Mouse (Mus musculus) hindbrain, postnatal 0 days (tissue): ENCODE results near the gene Luzp1. TPM values are rescaled to one million over a fixed set of nuclear protein-coding genes. Genes with fewer than 3 reads are reported as not detected.

Experiments
- ATAC-seq: fragments of 200-750 bp; cut with Nextera tagmentation; 2 replicates; pipeline ENCODE4 v1.8.0; 2017; ENCODE audit warnings: mild to moderate bottlenecking, moderate TSS enrichment, moderate library complexity
- DNase-seq: peaks from one replicate; pipeline ENCODE4 v3.0.0-alpha.2; 2015; ENCODE audit warnings: low spot score
- H3K27ac ChIP-seq: fragments of 300-500 bp; sonication (generic); 2 replicates; pipeline ENCODE4 v1.5.1; 2014; ENCODE audit warnings: mild to moderate bottlenecking
- H3K27me3 ChIP-seq: fragments of 300-500 bp; sonication (generic); 2 replicates; pipeline ENCODE4 v1.6.1; 2014; ENCODE audit warnings: low read length, mixed read lengths; ENCODE audit not compliant: insufficient read depth
- H3K36me3 ChIP-seq: fragments of 300-500 bp; sonication (generic); 2 replicates; pipeline ENCODE4 v1.6.1; 2014; ENCODE audit warnings: low read length, mixed read lengths; ENCODE audit not compliant: insufficient read depth
- H3K4me1 ChIP-seq: fragments of 300-500 bp; sonication (generic); 2 replicates; pipeline ENCODE4 v1.6.1; 2014; ENCODE audit warnings: antibody characterized with exemption, low read length, mixed read lengths; ENCODE audit not compliant: insufficient read depth
- H3K4me2 ChIP-seq: fragments of 300-500 bp; sonication (generic); 2 replicates; pipeline ENCODE4 v1.6.1; 2014; ENCODE audit warnings: low read depth, mild to moderate bottlenecking, low read length, moderate library complexity, mixed read lengths
- H3K4me3 ChIP-seq: fragments of 300-500 bp; sonication (generic); 2 replicates; pipeline ENCODE4 v1.5.1; 2014; ENCODE audit warnings: low read length
- H3K9ac ChIP-seq: fragments of 300-500 bp; sonication (generic); replicated peaks from 2 replicates; pipeline ENCODE4 v1.6.1; 2014; ENCODE audit warnings: mild to moderate bottlenecking, low read length, moderate library complexity, mixed read lengths
- H3K9me3 ChIP-seq: fragments of 300-500 bp; sonication (generic); 2 replicates; pipeline ENCODE4 v1.6.1; 2016; ENCODE audit warnings: low read length, mixed read lengths
- CTCF ChIP-seq: IDR thresholded peaks from 2 replicates; pipeline ENCODE4 v1.5.1; 2016; ENCODE audit warnings: antibody characterized with exemption, control low read depth, low read depth
- WGBS: fragments of 180-500 bp; shearing (Covaris S2); extraction: QIAGEN DNeasy Blood & Tissue Kit; methylation state at CpG from one replicate; pipeline ENCODE4 v1.1.7; 2014; 5-methylcytosine and 5-hydroxymethylcytosine counted together
- polyA plus RNA-seq: library from polyadenylated mRNA; unstranded; fragments of >200 nt; fragmentation: Nextera tagmentation; extraction: Ambion mirVana; gene quantifications from 2 replicates; pipeline ENCODE4 v1.2.1, GENCODE M21; 2015
- total RNA-seq: library from RNA; depleted of rRNA; stranded (reverse); fragments of >200 nt; gene quantifications from 2 replicates; pipeline ENCODE4 v1.2.3, GENCODE M21; 2014

Luzp1 gene
- total and polyA plus RNA-seq, 2 experiments from 2014 or later: 18.3 to 76.4 TPM

GRCm38 (mm10) chr4:136434029-136434428, 35.5 kb upstream of the Luzp1 start:
- no peak overlapping the region for H3K27ac ChIP-seq
- 88% methylated on average over 4 of the region's 4 CpGs for WGBS

GRCm38 (mm10) chr4:136439106-136439505, 30.5 kb upstream of the Luzp1 start:
- H3K4me3 ChIP-seq: no peak overlapping the region
- no peak overlapping the region for H3K9ac ChIP-seq
- H3K36me3 ChIP-seq: no peaks in the 10 kb centered on the region
- H3K27ac ChIP-seq: no peak overlapping the region
- H3K9me3 ChIP-seq: no peaks in the 10 kb centered on the region
- WGBS: 67% methylated on average over 4 of the region's 4 CpGs
- ATAC-seq (no peak), DNase-seq (no peak)
- H3K27me3 ChIP-seq: no peaks in the 10 kb centered on the region
- TF ChIP-seq CTCF: no peak
- H3K4me1 ChIP-seq: no peaks in the 10 kb centered on the region
- H3K4me2 ChIP-seq: no peak overlapping the region

More at GRCm38 (mm10) chr4:136434029-136434428, 35.5 kb upstream of the Luzp1 start:
- no peak for ATAC-seq
- Histone ChIP-seq H3K9me3 (no peaks in the 10 kb centered on the region), H3K9ac (no peak overlapping the region), H3K36me3 (no peaks in the 10 kb centered on the region), H3K4me2 (no peak overlapping the region), H3K4me1 (0 out of 2 replicates have a peak, but pooled peaks cover 3% of the 10 kb centered on the region), H3K4me3 (no peak overlapping the region), H3K27me3 (no peaks in the 10 kb centered on the region)
- TF ChIP-seq CTCF: no peak
- no peak for DNase-seq

- Histone ChIP-seq H3K27me3 (no peaks in the 10 kb centered on the region), H3K9ac (no peak overlapping the region), H3K4me2 (no peak overlapping the region), H3K4me1 (no peaks in the 10 kb centered on the region), H3K4me3 (no peak overlapping the region), H3K9me3 (no peaks in the 10 kb centered on the region), H3K36me3 (no peaks in the 10 kb centered on the region), H3K27ac (no peak overlapping the region)
- DNase-seq (no peak), ATAC-seq (no peak)
- 53% methylated on average over 15 of the region's 15 CpGs for WGBS
- no peak for TF ChIP-seq CTCF
Observed at GRCm38 (mm10) chr4:136441354-136442043, 28.1 kb upstream of the Luzp1 start.

GRCm38 (mm10) chr4:136444561-136444960, 25.0 kb upstream of the Luzp1 start:
- 65% methylated on average over 4 of the region's 4 CpGs for WGBS
- DNase-seq (no peak), ATAC-seq (no peak)
- no peaks in the 10 kb centered on the region for H3K27me3 ChIP-seq
- H3K9me3 ChIP-seq: no peaks in the 10 kb centered on the region
- H3K4me3 ChIP-seq: no peak overlapping the region
- H3K4me1 ChIP-seq: no peaks in the 10 kb centered on the region
- H3K4me2 ChIP-seq: no peak overlapping the region
- TF ChIP-seq CTCF: no peak
- no peak overlapping the region for H3K27ac ChIP-seq
- no peaks in the 10 kb centered on the region for H3K36me3 ChIP-seq
- no peak overlapping the region for H3K9ac ChIP-seq

- no peak for TF ChIP-seq CTCF
- H3K4me2 ChIP-seq: no peak overlapping the region
- DNase-seq (no peak), ATAC-seq (no peak)
- no peak overlapping the region for H3K4me3 ChIP-seq
- H3K27me3 ChIP-seq: no peaks in the 10 kb centered on the region
- H3K27ac ChIP-seq: no peak overlapping the region
- H3K9me3 ChIP-seq: no peaks in the 10 kb centered on the region
- 88% methylated on average over 5 of the region's 5 CpGs for WGBS
- H3K9ac ChIP-seq: no peak overlapping the region
- H3K36me3 ChIP-seq: no peaks in the 10 kb centered on the region
- H3K4me1 ChIP-seq: no peaks in the 10 kb centered on the region
Observed at GRCm38 (mm10) chr4:136449795-136450194, 19.8 kb upstream of the Luzp1 start.

- H3K4me3 ChIP-seq: no peak overlapping the region
- no peak overlapping the region for H3K27ac ChIP-seq
- H3K36me3 ChIP-seq: no peaks in the 10 kb centered on the region
- no peaks in the 10 kb centered on the region for H3K9me3 ChIP-seq
- DNase-seq: no peak
- TF ChIP-seq CTCF: no peak
- WGBS: 75% methylated on average over 4 of the region's 4 CpGs
- no peak overlapping the region for H3K4me2 ChIP-seq
- H3K4me1 ChIP-seq: no peaks in the 10 kb centered on the region
- ATAC-seq: no peak
- H3K9ac ChIP-seq: no peak overlapping the region
- no peaks in the 10 kb centered on the region for H3K27me3 ChIP-seq
Observed at GRCm38 (mm10) chr4:136450271-136450670, 19.3 kb upstream of the Luzp1 start.

- no peak for ATAC-seq
- Histone ChIP-seq H3K27ac (no peak overlapping the region), H3K27me3 (no peaks in the 10 kb centered on the region), H3K4me2 (no peak overlapping the region), H3K4me1 (no peaks in the 10 kb centered on the region), H3K9ac (no peak overlapping the region), H3K9me3 (no peaks in the 10 kb centered on the region), H3K4me3 (no peak overlapping the region), H3K36me3 (no peaks in the 10 kb centered on the region)
- DNase-seq: no peak
- no peak for TF ChIP-seq CTCF
- 24% methylated on average over 6 of the region's 6 CpGs for WGBS
Observed at GRCm38 (mm10) chr4:136451564-136451963, 18.0 kb upstream of the Luzp1 start.
